Mouse (Mus musculus): ENCODE results near the gene 4930470P17Rik. TPM values are rescaled to one million over a fixed set of nuclear protein-coding genes. Genes with fewer than 3 reads are reported as not detected.
"Not testable (repeated sequence)": the region's sequence is repeated elsewhere in the genome, so short reads cannot be mapped to it uniquely, and the experiment has no call there.

Gene 4930470P17Rik
- polyA plus RNA-seq, 1 experiment from 2014 or later, result not detected

GRCm38 (mm10) chr2:170622985-170623384, 21.2 kb upstream of the 4930470P17Rik start:
- ATAC-seq (replicated peaks; ENCODE audit: low FRiP score, low read depth) (no peak), DNase-seq (ENCODE audit: low spot score) (no peak)
- WGBS, result 91% methylated on average over 13 of the region's 13 CpGs
- no peaks in the 10 kb centered on the region for H3K4me1 ChIP-seq (replicated peaks; ENCODE audit: insufficient read depth, low read length)
- no peak overlapping the region for H3K27ac ChIP-seq
- H3K27me3 ChIP-seq (ENCODE audit: insufficient read depth, low read length), result no peaks in the 10 kb centered on the region
- H3K36me3 ChIP-seq (ENCODE audit: insufficient read depth, low read length), result no peaks in the 10 kb centered on the region
- no peak overlapping the region for H3K4me2 ChIP-seq (ENCODE audit: low read length)
- TF ChIP-seq CTCF (IDR thresholded peaks at IDR 0.05; ENCODE audit: low read depth), result no peak
- H3K9ac ChIP-seq (ENCODE audit: low read depth, low read length), result no peak overlapping the region
- no peak overlapping the region for H3K4me3 ChIP-seq (replicated peaks; ENCODE audit: low read depth, low read length)
- H3K9me3 ChIP-seq (replicated peaks; ENCODE audit: low read length), result no peaks in the 10 kb centered on the region

GRCm38 (mm10) chr2:170618862-170619492, 17.2 kb upstream of the 4930470P17Rik start:
- Histone ChIP-seq H3K4me1 (replicated peaks; ENCODE audit: insufficient read depth, low read length) (no peaks in the 10 kb centered on the region), H3K9ac (ENCODE audit: low read depth, low read length) (no peak overlapping the region), H3K27ac (no peak overlapping the region), H3K4me2 (ENCODE audit: low read length) (no peak overlapping the region), H3K27me3 (ENCODE audit: insufficient read depth, low read length) (no peaks in the 10 kb centered on the region), H3K4me3 (replicated peaks; ENCODE audit: low read depth, low read length) (no peak overlapping the region), H3K9me3 (replicated peaks; ENCODE audit: low read length) (no peaks in the 10 kb centered on the region), H3K36me3 (ENCODE audit: insufficient read depth, low read length) (no peaks in the 10 kb centered on the region)
- ATAC-seq (replicated peaks; ENCODE audit: low FRiP score, low read depth) (no peak), DNase-seq (ENCODE audit: low spot score) (no peak)
- 58% methylated on average over 12 of the region's 12 CpGs for WGBS
- TF ChIP-seq CTCF (IDR thresholded peaks at IDR 0.05; ENCODE audit: low read depth), result no peak

- 86% methylated on average over 5 of the region's 5 CpGs for WGBS
These were observed 10.0 kb upstream of the 4930470P17Rik start for GRCm38 (mm10) chr2:170611794-170612193.

GRCm38 (mm10) chr2:170601171-170601570, 646 bp downstream of the 4930470P17Rik start:
- H3K4me2 ChIP-seq (ENCODE audit: low read length), result no peak overlapping the region
- WGBS, result 75% methylated on average over 5 of the region's 5 CpGs

More at GRCm38 (mm10) chr2:170611794-170612193, 10.0 kb upstream of the 4930470P17Rik start:
- not testable (repeated sequence) for H3K27me3 ChIP-seq (ENCODE audit: insufficient read depth, low read length); H3K4me3 ChIP-seq (replicated peaks; ENCODE audit: low read depth, low read length); H3K4me2 ChIP-seq (ENCODE audit: low read length); H3K9me3 ChIP-seq (replicated peaks; ENCODE audit: low read length); DNase-seq (ENCODE audit: low spot score); H3K36me3 ChIP-seq (ENCODE audit: insufficient read depth, low read length); H3K27ac ChIP-seq; ATAC-seq (replicated peaks; ENCODE audit: low FRiP score, low read depth); H3K4me1 ChIP-seq (replicated peaks; ENCODE audit: insufficient read depth, low read length); H3K9ac ChIP-seq (ENCODE audit: low read depth, low read length)
- TF ChIP-seq CTCF (IDR thresholded peaks at IDR 0.05; ENCODE audit: low read depth), result peak; percentile 19; the same call in 1 of the 2 replicates

GRCm38 (mm10) chr2:170597586-170597985, 4.2 kb downstream of the 4930470P17Rik start:
- no peaks in the 10 kb centered on the region for H3K9me3 ChIP-seq (replicated peaks; ENCODE audit: low read length)
- no peak overlapping the region for H3K4me3 ChIP-seq (replicated peaks; ENCODE audit: low read depth, low read length)
- TF ChIP-seq CTCF (IDR thresholded peaks at IDR 0.05; ENCODE audit: low read depth), result peak; percentile 63
- no peaks in the 10 kb centered on the region for H3K36me3 ChIP-seq (ENCODE audit: insufficient read depth, low read length)
- ATAC-seq (replicated peaks; ENCODE audit: low FRiP score, low read depth) (no peak), DNase-seq (ENCODE audit: low spot score) (no peak)
- H3K4me1 ChIP-seq (replicated peaks; ENCODE audit: insufficient read depth, low read length), result no peaks in the 10 kb centered on the region
- no peak overlapping the region for H3K9ac ChIP-seq (ENCODE audit: low read depth, low read length)
- WGBS, result 21% methylated on average over 2 of the region's 2 CpGs
- H3K27ac ChIP-seq, result no peak overlapping the region
- no peaks in the 10 kb centered on the region for H3K27me3 ChIP-seq (ENCODE audit: insufficient read depth, low read length)
- H3K4me2 ChIP-seq (ENCODE audit: low read length), result no peak overlapping the region

More at GRCm38 (mm10) chr2:170601171-170601570, 646 bp downstream of the 4930470P17Rik start:
- Histone ChIP-seq H3K9ac (ENCODE audit: low read depth, low read length) (no peak overlapping the region), H3K4me1 (replicated peaks; ENCODE audit: insufficient read depth, low read length) (no peaks in the 10 kb centered on the region), H3K9me3 (replicated peaks; ENCODE audit: low read length) (no peaks in the 10 kb centered on the region), H3K36me3 (ENCODE audit: insufficient read depth, low read length) (no peaks in the 10 kb centered on the region), H3K4me3 (replicated peaks; ENCODE audit: low read depth, low read length) (no peak overlapping the region), H3K27me3 (ENCODE audit: insufficient read depth, low read length) (no peaks in the 10 kb centered on the region), H3K27ac (no peak overlapping the region)
- TF ChIP-seq CTCF (IDR thresholded peaks at IDR 0.05; ENCODE audit: low read depth), result peak; percentile 43; the same call in 1 of the 2 replicates
- DNase-seq (ENCODE audit: low spot score) (no peak), ATAC-seq (replicated peaks; ENCODE audit: low FRiP score, low read depth) (no peak)

GRCm38 (mm10) chr2:170596726-170597125, 5.1 kb downstream of the 4930470P17Rik start:
- Histone ChIP-seq H3K9ac (ENCODE audit: low read depth, low read length) (no peak overlapping the region), H3K27ac (no peak overlapping the region)
- WGBS, result 0% methylated on average over 1 of the region's 1 CpGs

More at GRCm38 (mm10) chr2:170596726-170597125, 5.1 kb downstream of the 4930470P17Rik start:
- Histone ChIP-seq H3K36me3 (ENCODE audit: insufficient read depth, low read length) (no peaks in the 10 kb centered on the region), H3K4me1 (replicated peaks; ENCODE audit: insufficient read depth, low read length) (no peaks in the 10 kb centered on the region), H3K4me2 (ENCODE audit: low read length) (no peak overlapping the region), H3K9me3 (replicated peaks; ENCODE audit: low read length) (no peaks in the 10 kb centered on the region), H3K27me3 (ENCODE audit: insufficient read depth, low read length) (no peaks in the 10 kb centered on the region), H3K4me3 (replicated peaks; ENCODE audit: low read depth, low read length) (no peak overlapping the region)
- peak; percentile 79 for TF ChIP-seq CTCF (IDR thresholded peaks at IDR 0.05; ENCODE audit: low read depth)
- peak; percentile 72 for DNase-seq (ENCODE audit: low spot score)
- ATAC-seq (replicated peaks; ENCODE audit: low FRiP score, low read depth), result no peak

Data from kidney, postnatal 0 days (tissue).